ENCODE assay signal across 11 mouse cellular contexts in the genomic region with DNA sequence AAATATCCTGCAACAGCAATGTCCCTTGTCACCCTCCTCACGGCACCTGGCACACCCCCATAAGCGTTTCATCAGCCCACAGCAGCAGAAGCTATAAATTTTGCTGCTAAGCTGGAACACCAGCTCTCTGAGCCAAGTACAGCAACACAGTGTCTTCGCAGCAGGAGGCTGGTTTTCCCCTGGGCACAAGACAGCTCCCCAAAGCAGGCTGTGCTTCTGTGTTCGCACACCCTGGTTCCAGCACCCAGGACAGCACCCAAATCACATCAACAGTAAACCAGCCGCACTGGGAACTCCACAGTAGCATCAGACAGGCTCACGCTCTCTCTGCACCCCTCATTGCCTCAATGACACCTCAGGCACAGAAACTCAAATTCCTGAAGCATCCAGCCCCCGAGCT.
DNase-seq lines count a peak whose midpoint lies in the region; ATAC-seq and TF ChIP-seq lines count a peak whose summit lies in the region.
"Had no signal": no experiment of that assay in that cellular context is flagged by ENCODE, and none has a peak within 500 bp of the region (broad histone marks: within the 10 kb centered on the region; RNA-seq: fewer than 3 reads in every experiment).

No protein-coding gene starts in this region.

- DNase-seq in hindbrain, postnatal 0 days (ENCODE audit: low spot score): peak; percentile 28
- no peak for DNase-seq in hindbrain, embryonic 10.5 days (ENCODE audit: low spot score)
- peak; percentile 59 for DNase-seq in testis, postnatal 10 days (ENCODE audit: low spot score)
- no peak for DNase-seq in testis, postnatal 14 days (ENCODE audit: low spot score)
- DNase-seq in embryo, embryonic 10.5 days (ENCODE audit: low spot score): peak; percentile 34
- DNase-seq in cerebellum, adult 8-10 months: no peak
- DNase-seq in cerebellum, adult 2 months: no peak
- DNase-seq: lung, postnatal 36 days had no signal

- no peak for TF ChIP-seq POLR2A in cerebellum, adult 2 months (IDR thresholded peaks at IDR 0.05; ENCODE audit: borderline replicate concordance, insufficient read depth, low read length)

- H3K36me3 ChIP-seq in hindbrain, postnatal 0 days (ENCODE audit: insufficient read depth, low read length): no peaks in the 10 kb centered on the region
- no peaks in the 10 kb centered on the region for H3K36me3 ChIP-seq in hindbrain, embryonic 10.5 days
- no peaks in the 10 kb centered on the region for H3K36me3 ChIP-seq in liver, embryonic 12.5 days
- H3K36me3 ChIP-seq: embryonic facial prominence, embryonic 15.5 days; kidney, embryonic 15.5 days had no signal

- no peak overlapping the region for H3K4me3 ChIP-seq in hindbrain, postnatal 0 days (ENCODE audit: low read length)
- H3K4me3 ChIP-seq in hindbrain, embryonic 10.5 days: no peak overlapping the region
- no peak overlapping the region for H3K4me3 ChIP-seq in liver, embryonic 12.5 days
- no peak overlapping the region for H3K4me3 ChIP-seq in cerebellum, adult 2 months (replicated peaks; ENCODE audit: insufficient read depth, low read depth, low read length)
- H3K4me3 ChIP-seq: embryonic facial prominence, embryonic 15.5 days; kidney, embryonic 15.5 days had no signal

- 0 out of 2 replicates have a peak, but pooled peaks cover 4% of the 10 kb centered on the region for H3K4me1 ChIP-seq in hindbrain, postnatal 0 days (ENCODE audit: insufficient read depth, low read length)
- H3K4me1 ChIP-seq in hindbrain, embryonic 10.5 days (replicated peaks): 0 out of 2 replicates have a peak, but pooled peaks cover 5% of the 10 kb centered on the region
- no peaks in the 10 kb centered on the region for H3K4me1 ChIP-seq in liver, embryonic 12.5 days
- no peaks in the 10 kb centered on the region for H3K4me1 ChIP-seq in cerebellum, adult 2 months (ENCODE audit: control insufficient read depth, insufficient read depth, low read length)
- H3K4me1 ChIP-seq: embryonic facial prominence, embryonic 15.5 days; kidney, embryonic 15.5 days had no signal

- H3K4me2 ChIP-seq in hindbrain, postnatal 0 days (ENCODE audit: low read depth, low read length): no peak overlapping the region
- H3K4me2 ChIP-seq in liver, embryonic 12.5 days: no peak overlapping the region
- H3K4me2 ChIP-seq: embryonic facial prominence, embryonic 15.5 days; kidney, embryonic 15.5 days had no signal

- no peak for TF ChIP-seq CTCF in hindbrain, postnatal 0 days (IDR thresholded peaks at IDR 0.05; ENCODE audit: low read depth)
- no peak for TF ChIP-seq CTCF in cerebellum, adult 2 months (IDR thresholded peaks at IDR 0.05; ENCODE audit: borderline replicate concordance, insufficient read depth, low read depth, low read length)

- no peak overlapping the region for H3K9ac ChIP-seq in hindbrain, postnatal 0 days (replicated peaks; ENCODE audit: low read length)
- H3K9ac ChIP-seq in liver, embryonic 12.5 days: no peak overlapping the region
- H3K9ac ChIP-seq: embryonic facial prominence, embryonic 15.5 days; kidney, embryonic 15.5 days had no signal

- no peak overlapping the region for H3K27ac ChIP-seq in hindbrain, postnatal 0 days
- H3K27ac ChIP-seq in hindbrain, embryonic 10.5 days: no peak overlapping the region
- no peak overlapping the region for H3K27ac ChIP-seq in liver, embryonic 12.5 days
- H3K27ac ChIP-seq in cerebellum, adult 2 months (ENCODE audit: insufficient read depth, low read length): no peak overlapping the region
- H3K27ac ChIP-seq: embryonic facial prominence, embryonic 15.5 days; kidney, embryonic 15.5 days had no signal

- ATAC-seq in hindbrain, postnatal 0 days: no peak
- no peak for ATAC-seq in liver, embryonic 12.5 days

- 32% methylated on average over 7 of the region's 7 CpGs for WGBS in hindbrain, postnatal 0 days
- 40% methylated on average over 7 of the region's 7 CpGs for WGBS in hindbrain, embryonic 10.5 days
- 27% methylated on average over 7 of the region's 7 CpGs for WGBS in liver, embryonic 12.5 days (ENCODE audit: insufficient replicate concordance)
- 57% methylated on average over 7 of the region's 7 CpGs for WGBS in cerebellum, adult 2 months

- no peaks in the 10 kb centered on the region for H3K9me3 ChIP-seq in hindbrain, postnatal 0 days (ENCODE audit: low read length)
- H3K9me3 ChIP-seq in hindbrain, embryonic 10.5 days: no peaks in the 10 kb centered on the region
- no peaks in the 10 kb centered on the region for H3K9me3 ChIP-seq in liver, embryonic 12.5 days (replicated peaks)
- H3K9me3 ChIP-seq: embryonic facial prominence, embryonic 15.5 days; kidney, embryonic 15.5 days had no signal

- no peaks in the 10 kb centered on the region for H3K27me3 ChIP-seq in hindbrain, postnatal 0 days (ENCODE audit: insufficient read depth, low read length)
- H3K27me3 ChIP-seq in hindbrain, embryonic 10.5 days (ENCODE audit: insufficient read depth, poor library complexity, severe bottlenecking): no peaks in the 10 kb centered on the region
- no peaks in the 10 kb centered on the region for H3K27me3 ChIP-seq in liver, embryonic 12.5 days (replicated peaks)
- H3K27me3 ChIP-seq in cerebellum, adult 2 months (ENCODE audit: control insufficient read depth, insufficient read depth, low read length): no peaks in the 10 kb centered on the region
- H3K27me3 ChIP-seq: embryonic facial prominence, embryonic 15.5 days; kidney, embryonic 15.5 days had no signal

Comparison
In these comparisons a context has a peak if more than half of its experiments do, and no peak if none do; other contexts are left out.
1. DNase-seq: peak in hindbrain, postnatal 0 days (single experiment), testis, postnatal 10 days (single experiment) and embryo, embryonic 10.5 days (single experiment); none in hindbrain, embryonic 10.5 days (single experiment), testis, postnatal 14 days (single experiment), cerebellum, adult 8-10 months (single experiment) and cerebellum, adult 2 months (0 of 2).